Mouse (Mus musculus) erythroblast, embryonic 14.5 days (primary cell): ENCODE measurements around the gene Pitpnc1.

Source experiments
- GATA1 ChIP-seq: IDR thresholded peaks from 2 replicates; pipeline ENCODE4 v1.6.1; 2012; ENCODE audit warnings: low read length, inconsistent platforms, mixed read lengths
- TAL1 ChIP-seq: IDR thresholded peaks from 3 replicates; pipeline ENCODE4 v1.6.1; 2012; ENCODE audit warnings: low read length, inconsistent platforms, mixed read lengths

DNA sequence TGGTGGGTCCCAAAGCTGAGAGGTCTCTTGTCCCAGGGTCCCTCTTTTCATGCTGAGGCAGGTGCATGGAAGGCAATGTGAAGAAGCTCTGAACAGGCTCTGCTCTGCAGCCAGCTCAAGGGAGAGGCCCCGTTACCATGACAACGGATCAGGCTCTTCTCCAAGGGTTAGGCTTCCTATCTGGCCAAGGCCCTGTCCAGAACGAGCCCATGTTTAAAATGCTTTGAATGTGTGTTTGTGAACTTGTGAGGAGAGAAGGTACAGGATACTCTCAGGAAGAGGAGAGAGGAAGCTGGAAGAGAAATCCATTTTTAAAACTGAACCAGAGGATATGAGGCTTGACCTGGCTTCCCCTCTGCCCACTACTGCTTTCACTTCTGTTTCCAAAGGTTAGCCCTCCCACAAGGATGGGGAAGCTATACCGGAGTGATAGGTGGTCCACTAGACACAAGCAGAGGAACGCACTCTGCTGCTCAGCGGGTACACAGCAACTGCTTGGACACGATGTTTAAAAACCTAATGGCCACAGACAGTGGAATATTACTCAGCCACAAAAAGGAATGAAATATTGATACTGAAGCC lies 131.2 kb downstream of the Pitpnc1 start:
- TF ChIP-seq GATA1 (no peak), TAL1 (no peak)
